Mouse (Mus musculus): Measurements from ENCODE around the gene Gnat1.

- TF ChIP-seq CTCF (conservative IDR thresholded peaks at IDR 0.05; ENCODE audit: insufficient read depth, insufficient read length, low read depth, low read length) (no peak), POLR2A (IDR thresholded peaks at IDR 0.05; ENCODE audit: low read depth, low read length) (no peak)
Observed at GRCm38 (mm10) chr9:107693433-107693987, 14.0 kb upstream of the Gnat1 start.
